Mouse (Mus musculus): ENCODE data around the gene Svs3a.
"Not testable (repeated sequence)": the region's sequence is repeated elsewhere in the genome, so short reads cannot be mapped to it uniquely, and the experiment has no call there.

The Svs3a gene

GRCm38 (mm10) chr2:164288968-164289367 lies at the start of gene Svs3a:
Svs3a (plus strand) TSS chr2:164289268.
- not testable (repeated sequence) for DNase-seq (ENCODE audit: extremely low read depth, low read depth)

- DNase-seq (ENCODE audit: extremely low read depth, low read depth), result not testable (repeated sequence)
These were observed 32.5 kb upstream of the Svs3a start, which contains the start of gene Svs3b for GRCm38 (mm10) chr2:164256540-164256939. Svs3b (minus strand) TSS chr2:164256640.

GRCm38 (mm10) chr2:164278359-164278758 lies 10.7 kb upstream of the Svs3a start, which contains the start of gene Svs4:
Svs4 (minus strand) TSS chr2:164278459.
- DNase-seq (ENCODE audit: extremely low read depth, low read depth), result no peak

- no peak for DNase-seq (ENCODE audit: extremely low read depth, low read depth)
These were observed 23.5 kb downstream of the Svs3a start for GRCm38 (mm10) chr2:164312599-164312998.

- not testable (repeated sequence) for DNase-seq (ENCODE audit: extremely low read depth, low read depth)
These were observed 26.4 kb downstream of the Svs3a start for GRCm38 (mm10) chr2:164315460-164315859.

DNA sequence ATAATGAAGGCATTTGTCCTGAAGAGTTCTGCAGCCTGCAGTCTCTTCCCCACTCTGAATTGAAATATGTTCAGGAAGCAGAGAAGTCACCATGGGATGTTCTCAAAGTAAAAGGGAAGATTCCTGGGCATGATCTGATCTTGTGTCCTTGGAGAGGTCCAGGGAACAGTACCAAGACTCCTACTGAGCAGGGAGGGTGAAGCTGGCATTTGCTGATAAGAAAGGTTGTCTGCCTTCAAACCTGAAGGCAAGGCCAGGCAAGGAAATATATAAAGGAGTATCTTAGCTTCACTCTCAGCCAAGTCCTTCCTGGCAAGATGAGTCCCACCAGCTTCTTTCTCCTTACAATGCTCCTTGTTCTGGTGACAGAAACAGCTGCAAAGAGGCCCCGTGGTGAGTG lies 27.4 kb downstream of the Svs3a start, which contains the start of gene Svs6:
Svs6 (plus strand) TSS at position 301 of the 400 bp plus-strand sequence.
- DNase-seq (ENCODE audit: extremely low read depth, low read depth), result not testable (repeated sequence)

GRCm38 (mm10) chr2:164320983-164321382 lies 31.9 kb downstream of the Svs3a start:
- DNase-seq (ENCODE audit: extremely low read depth, low read depth), result no peak

DNA sequence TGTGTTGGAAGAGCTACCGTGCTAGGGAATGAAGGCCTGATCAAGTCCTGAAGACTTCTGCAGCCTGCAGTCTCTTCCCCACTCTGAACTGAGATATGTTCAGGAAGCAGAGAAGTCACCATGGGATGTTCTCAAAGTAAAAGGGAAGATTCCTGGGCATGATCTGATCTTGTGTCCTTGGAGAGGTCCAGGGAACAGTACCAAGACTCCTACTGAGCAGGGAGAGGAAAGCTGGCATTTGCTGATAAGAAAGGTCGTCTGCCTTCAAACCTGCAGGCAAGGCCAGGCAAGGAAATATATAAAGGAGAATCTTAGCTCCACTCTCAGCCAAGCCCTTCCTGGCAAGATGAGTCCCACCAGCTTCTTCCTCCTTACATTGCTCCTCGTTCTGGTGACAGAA lies 43.4 kb downstream of the Svs3a start, which contains the start of gene Svs5:
Svs5 (plus strand) TSS at position 301 of the 400 bp plus-strand sequence.
- DNase-seq (ENCODE audit: extremely low read depth, low read depth), result not testable (repeated sequence)
